Mouse (Mus musculus): ENCODE results near the gene Slc22a21. TPM values are rescaled to one million over a fixed set of nuclear protein-coding genes. Genes with fewer than 3 reads are reported as not detected.

Gene Slc22a21
- polyA plus RNA-seq (2012) = not detected in 2 replicates

GRCm38 (mm10) chr11:53979788-53980621 is at the start of gene Slc22a21:
Gene Slc22a21, minus strand, starts transcription at chr11:53980332.
- TF ChIP-seq GATA1 (IDR thresholded peaks at IDR 0.05; ENCODE audit: low read length) = no peak

DNA sequence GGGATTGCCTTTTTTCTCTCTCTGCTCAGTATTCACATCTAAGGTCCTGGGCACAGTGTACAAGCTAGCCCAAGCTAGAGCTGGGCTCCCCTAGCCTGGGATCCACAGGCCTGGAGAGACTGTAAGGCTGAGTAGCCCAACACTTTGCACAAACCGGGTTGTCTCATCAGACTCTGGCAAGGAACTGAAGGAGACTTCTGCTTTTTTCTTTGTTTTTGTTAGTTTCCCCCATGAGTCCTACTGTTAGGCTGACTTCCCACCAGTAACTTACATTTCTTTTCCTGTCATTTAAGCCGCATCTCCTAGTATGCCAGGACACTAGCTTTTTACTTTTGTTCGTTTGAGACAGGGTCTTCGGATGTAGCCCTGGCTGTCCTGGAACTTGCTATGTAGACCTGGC is 48.9 kb upstream of the Slc22a21 start:
- TF ChIP-seq GATA1 (IDR thresholded peaks at IDR 0.05; ENCODE audit: low read length) = no peak

- TF ChIP-seq GATA1 (IDR thresholded peaks at IDR 0.05; ENCODE audit: low read length) = no peak
These were observed 48.2 kb upstream of the Slc22a21 start, which contains the start of gene Slc22a4 for GRCm38 (mm10) chr11:54028044-54028951. Gene Slc22a4, minus strand, starts transcription at chr11:54028090.

GRCm38 (mm10) chr11:54027131-54028043 is 47.3 kb upstream of the Slc22a21 start:
- TF ChIP-seq GATA1 (IDR thresholded peaks at IDR 0.05; ENCODE audit: low read length) = no peak

DNA sequence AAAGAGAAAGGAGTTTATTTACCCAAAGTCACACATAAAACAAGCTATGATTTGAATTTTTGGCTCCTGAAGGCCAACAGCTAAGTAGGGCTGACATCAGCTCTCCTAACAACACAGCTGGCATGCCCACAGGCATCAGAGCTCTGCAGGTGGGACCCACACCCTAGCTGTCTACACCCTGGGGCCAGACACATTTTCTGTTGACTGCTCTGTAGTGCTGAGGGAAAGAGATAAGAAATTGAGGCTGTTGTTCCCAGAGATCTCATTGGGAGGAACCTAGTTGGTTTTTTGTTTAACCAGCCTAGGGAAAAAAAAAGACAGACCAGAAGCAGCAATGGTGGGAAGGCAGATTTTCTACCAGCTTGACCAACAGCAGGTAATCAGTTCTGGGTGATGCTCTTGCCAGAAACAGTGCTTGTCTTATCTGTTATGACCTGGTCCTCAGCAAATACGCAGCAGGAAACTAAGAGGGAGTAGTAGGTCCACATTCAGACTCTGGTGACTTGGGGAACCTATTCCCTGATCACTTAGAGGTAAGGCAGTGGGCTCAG is 46.4 kb upstream of the Slc22a21 start:
- no peak for TF ChIP-seq GATA1 (IDR thresholded peaks at IDR 0.05; ENCODE audit: low read length)

DNA sequence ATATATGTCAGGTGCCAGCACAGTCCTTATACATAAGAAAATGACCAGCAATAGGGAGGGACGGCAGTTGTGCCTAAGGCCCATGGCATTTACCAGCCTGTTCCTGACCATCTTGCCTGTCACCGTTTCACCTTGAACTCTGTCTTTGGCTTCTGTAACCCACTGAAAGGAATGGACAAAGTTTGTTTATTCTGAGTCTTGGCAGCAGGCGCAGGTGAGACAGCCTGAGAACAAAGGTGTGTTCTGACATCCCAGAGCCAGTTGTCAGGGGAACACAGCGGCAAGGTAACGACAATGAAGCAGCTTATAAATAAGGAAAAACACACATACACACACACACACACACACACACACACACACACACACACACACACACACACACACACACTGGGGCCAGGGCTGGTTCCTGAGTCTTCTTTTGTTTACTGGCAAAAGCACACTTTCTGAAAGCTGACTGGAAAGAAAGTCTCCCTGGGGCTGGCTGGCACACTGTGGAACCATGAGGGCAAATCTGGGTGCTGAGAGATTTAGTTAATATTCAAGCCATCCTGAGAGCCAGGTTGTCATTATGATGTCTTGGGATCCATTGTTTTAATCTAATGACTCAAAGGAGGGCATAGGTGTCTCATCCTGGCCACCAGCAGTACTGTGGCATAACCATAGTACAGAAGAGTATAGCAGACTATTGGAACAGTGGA is 41.4 kb upstream of the Slc22a21 start:
- no peak for TF ChIP-seq GATA1 (IDR thresholded peaks at IDR 0.05; ENCODE audit: low read length)

- no peak for TF ChIP-seq GATA1 (IDR thresholded peaks at IDR 0.05; ENCODE audit: low read length)
These were observed 39.0 kb upstream of the Slc22a21 start for GRCm38 (mm10) chr11:54018893-54019732.

- no peak for TF ChIP-seq GATA1 (IDR thresholded peaks at IDR 0.05; ENCODE audit: low read length)
These were observed 37.5 kb upstream of the Slc22a21 start for GRCm38 (mm10) chr11:54017596-54017995.

- no peak for TF ChIP-seq GATA1 (IDR thresholded peaks at IDR 0.05; ENCODE audit: low read length)
These were observed 35.9 kb upstream of the Slc22a21 start for GRCm38 (mm10) chr11:54016051-54016450.

GRCm38 (mm10) chr11:54012961-54013360 is 32.8 kb upstream of the Slc22a21 start:
- no peak for TF ChIP-seq GATA1 (IDR thresholded peaks at IDR 0.05; ENCODE audit: low read length)

DNA sequence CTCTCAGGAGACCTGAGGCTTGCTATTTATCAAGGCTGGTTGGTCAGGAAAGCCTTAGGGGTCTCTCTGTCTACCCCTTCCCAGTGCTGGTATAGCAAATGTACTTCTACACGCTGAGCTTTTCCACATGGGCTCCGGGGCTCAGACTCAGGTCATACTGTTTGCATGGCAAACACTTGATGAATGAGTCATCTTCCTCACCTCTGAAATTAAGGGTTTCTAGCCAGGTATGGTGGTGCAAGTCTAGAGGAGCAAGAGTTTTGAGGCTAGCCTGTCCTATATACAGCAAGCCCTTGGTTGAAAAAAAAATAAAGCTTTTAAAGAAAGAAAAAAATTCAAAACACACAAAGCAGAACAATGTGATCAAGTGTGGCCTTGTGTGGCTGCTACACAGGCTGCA is 31.1 kb upstream of the Slc22a21 start:
- TF ChIP-seq GATA1 (IDR thresholded peaks at IDR 0.05; ENCODE audit: low read length) = no peak

DNA sequence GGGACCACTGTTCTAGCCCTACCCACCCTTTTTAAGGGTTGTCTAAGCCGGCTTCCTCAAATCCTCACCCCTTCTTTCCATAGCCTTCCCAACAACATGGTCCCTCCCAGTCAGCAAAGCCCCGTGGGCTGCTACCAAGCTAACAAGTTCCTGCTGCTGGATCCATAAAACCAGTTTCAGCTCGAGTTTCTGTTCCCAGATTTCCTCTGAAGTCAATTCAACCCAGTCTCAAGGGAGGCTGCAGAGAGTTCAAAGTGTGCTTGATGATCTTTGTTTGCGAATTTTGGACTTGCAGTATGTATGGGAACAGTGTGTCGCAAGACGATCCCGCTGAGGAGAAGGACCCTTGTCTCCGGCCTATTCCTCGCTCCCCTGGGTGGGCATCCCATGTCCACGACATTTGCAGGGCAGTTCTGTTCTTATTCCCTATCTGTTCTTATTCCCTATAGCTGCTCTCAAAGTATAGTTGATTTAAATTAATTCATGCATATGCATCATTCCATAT is 28.3 kb upstream of the Slc22a21 start:
- no peak for TF ChIP-seq GATA1 (IDR thresholded peaks at IDR 0.05; ENCODE audit: low read length)

DNA sequence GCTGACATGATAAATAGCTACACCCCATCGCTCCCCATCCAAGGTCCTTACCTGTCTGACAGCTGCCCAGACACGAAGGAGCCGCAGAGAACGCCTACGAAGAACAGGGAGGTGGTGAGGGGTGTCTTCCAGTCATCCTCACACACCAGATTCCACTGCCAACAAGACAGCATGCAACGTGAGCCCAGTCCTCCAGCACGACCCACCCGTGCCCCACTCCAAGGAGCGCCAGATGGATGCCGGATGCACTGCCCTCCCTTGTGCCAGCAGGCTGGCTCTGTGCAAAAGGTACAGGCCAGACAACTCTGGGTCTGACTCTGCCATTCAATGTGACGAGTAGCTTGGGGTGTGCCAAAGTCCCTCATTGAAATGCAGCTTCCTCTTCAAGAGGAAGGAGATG is 27.6 kb upstream of the Slc22a21 start:
- TF ChIP-seq GATA1 (IDR thresholded peaks at IDR 0.05; ENCODE audit: low read length) = no peak

All from G1E-ER4 (cell line).